Mouse (Mus musculus): ENCODE results near the gene Trim30a.
A peak's percentile ranks its signal among the peaks of the same experiment; 100 is the strongest.
"Not testable (repeated sequence)": the region's sequence is repeated elsewhere in the genome, so short reads cannot be mapped to it uniquely, and the experiment has no call there.

Gene Trim30a

DNA sequence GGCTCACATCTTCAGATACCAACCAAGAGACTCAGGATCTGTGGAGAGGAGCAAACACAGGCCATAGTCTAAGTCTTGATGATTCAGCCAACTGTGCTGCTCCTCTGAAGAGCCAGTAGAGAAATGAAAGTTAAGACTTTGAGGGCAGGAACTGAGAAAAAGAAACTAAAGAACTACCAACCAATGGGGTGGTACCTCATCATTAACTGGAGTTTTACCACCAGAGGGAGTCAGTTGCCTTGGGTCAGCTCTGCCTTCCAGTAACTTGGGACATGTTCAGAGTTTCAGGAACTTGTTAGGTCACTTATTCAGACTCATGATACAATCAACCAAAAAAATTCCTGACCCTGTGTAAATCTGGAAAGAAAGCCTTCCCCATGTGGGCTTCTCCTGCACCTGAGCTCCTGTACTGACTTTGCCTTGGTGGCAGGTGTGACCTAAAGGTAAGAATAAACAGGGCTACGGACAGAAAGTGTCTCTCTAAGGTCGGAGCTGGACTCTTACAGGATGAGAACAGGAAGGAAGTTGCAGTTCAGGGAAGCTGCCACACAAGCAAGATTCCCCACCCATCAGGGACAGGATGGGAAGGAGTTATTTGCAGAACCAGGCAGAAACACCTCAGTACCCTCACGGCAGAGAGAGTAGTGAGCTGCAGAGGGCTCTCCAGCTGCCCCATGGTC is at the start of gene Trim30a:
Gene Trim30a (minus strand): TSS at position 129 of the 680 bp plus-strand sequence.
- DNase-seq (ENCODE audit: low spot score), result peak; percentile 65

DNA sequence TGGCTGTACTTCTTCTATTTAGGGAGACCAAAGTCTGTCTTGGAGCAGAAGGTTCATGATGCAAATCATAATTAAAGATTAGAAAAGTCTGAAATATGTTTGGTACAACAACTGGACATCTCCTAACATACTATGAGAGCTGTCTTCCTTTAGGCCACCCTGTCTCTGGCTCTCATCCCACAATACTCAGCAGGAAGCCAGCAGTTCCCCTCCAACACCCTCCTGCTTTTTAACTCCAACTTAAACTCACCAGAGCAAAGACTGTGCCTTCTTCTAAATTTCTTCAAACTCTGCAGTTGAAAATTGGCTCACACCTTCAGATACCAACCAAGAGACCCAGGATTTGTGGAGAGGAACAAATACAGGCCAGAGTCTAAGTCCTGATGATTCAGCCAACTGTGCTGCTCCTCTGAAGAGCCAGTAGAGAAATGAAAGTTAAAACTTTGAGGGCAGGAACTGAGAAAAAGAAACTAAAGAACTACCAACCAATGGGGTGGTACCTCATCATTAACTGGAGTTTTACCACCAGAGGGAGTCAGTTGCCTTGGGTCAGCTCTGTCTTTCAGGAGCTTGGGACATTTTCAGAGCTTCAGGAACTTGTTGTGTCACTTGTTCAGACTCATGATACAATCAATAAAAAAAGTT is 42.5 kb upstream of the Trim30a start, which contains the start of gene Trim30d:
Gene Trim30d (minus strand): TSS at position 429 of the 645 bp plus-strand sequence.
- not testable (repeated sequence) for DNase-seq (ENCODE audit: low spot score)

DNA sequence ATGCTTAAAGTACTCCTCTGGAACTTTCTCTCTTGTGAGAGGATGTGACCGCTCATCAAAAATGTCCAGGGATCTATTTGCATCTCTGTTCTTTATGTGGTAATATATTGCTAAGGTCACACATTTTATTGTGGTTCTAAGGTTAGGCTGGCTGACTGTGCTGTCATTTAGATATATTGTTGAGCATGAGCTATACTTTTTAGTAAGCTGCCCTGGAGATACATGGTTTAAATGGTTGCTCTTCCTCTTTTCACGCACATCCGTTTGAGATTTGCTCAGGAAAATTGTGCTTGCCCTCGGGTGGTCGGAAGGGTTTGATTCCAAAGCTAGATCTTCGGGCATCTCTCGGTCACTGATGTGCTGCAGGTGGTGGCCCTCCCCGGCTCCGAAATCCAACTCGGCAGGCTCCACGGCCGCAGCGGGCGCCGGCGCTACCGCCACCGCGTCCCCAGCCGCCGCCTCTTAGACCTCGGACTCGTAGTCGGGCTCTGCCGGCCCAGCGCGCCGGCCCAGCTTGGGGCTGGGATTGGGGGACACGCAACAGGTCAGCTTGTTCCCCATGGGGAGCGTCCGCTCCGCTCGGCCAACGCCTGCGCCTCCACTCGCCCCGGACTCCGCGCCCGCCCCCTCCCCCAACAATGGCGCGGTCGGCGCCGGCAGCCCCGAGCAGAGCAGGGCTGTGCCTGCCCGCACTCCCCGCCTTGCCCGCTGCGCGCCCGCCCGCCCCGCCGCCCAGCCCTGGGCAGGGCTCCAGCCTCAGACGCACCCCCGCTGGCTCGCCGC is 36.8 kb upstream of the Trim30a start:
- DNase-seq (ENCODE audit: low spot score), result no peak

DNA sequence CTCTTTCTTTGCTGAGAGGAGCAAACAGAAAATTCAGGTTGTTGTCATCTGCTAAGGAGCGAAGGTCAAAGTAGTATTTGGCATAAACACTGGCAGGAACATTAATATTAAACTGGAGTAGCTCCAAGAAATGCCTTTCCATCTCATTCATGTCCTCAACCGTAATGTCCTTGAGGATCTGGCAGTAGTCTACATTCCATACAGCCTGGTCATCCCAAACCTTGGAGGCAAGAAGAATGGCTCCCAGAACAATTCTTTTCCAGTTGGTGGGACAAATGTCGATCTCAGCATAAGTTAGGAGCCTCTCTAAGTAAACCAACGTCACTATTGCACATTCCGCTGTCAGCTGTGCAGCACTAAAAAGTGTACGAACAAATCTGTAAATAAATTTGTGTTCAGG is 36.2 kb upstream of the Trim30a start:
- not testable (repeated sequence) for DNase-seq (ENCODE audit: low spot score)

DNA sequence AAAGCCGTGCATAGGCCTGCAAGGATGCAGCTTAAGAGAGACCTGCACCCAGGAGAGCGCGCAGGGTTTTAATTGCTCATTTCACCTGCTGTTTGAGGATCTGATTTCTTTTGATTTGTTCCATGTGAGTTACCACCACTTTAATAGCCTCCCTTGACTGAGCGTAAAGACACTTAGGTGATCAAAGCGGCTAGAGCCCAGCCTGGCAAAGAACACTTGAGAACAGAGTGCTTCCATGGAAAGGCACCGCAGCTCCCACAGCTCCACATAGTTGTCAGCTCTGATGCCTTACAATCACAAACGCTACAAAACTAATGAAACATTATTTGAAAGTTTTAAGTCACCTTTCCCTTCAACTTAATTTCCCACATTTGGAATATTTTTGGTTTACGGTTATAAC is 34.5 kb upstream of the Trim30a start:
- not testable (repeated sequence) for DNase-seq (ENCODE audit: low spot score)

DNA sequence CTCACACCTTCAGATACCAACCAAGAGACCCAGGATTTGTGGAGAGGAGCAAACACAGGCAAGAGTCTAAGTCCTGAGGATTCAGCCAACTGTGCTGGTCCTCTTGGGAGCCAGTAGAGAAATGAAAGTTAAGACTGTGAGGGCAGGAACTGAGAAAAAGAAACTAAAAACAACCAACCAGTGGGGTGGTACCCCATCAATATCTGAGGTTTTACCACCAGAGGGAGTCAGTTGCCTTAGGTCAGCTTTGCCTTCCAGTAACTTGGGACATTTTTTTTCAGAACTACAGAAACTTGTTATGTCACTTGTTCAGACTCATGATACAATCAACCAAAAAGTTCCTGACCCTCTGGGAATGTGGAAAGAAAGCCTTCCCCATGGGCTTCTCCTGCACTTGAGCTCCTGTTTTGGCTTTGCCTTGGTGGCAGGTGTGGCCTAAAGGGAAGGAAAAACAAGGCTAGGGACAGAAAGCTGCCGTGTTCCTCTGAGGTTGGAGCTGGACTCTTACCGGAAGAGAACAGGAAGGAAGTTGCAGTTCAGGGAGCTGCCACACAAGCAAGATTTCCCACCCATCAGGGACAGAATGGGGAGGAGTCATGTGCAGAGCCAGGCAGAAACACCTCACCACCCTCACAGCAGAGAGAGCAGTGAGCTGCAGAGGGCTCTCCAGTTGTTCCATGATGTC is 18.9 kb downstream of the Trim30a start:
- DNase-seq (ENCODE audit: low spot score), result peak; percentile 87

DNA sequence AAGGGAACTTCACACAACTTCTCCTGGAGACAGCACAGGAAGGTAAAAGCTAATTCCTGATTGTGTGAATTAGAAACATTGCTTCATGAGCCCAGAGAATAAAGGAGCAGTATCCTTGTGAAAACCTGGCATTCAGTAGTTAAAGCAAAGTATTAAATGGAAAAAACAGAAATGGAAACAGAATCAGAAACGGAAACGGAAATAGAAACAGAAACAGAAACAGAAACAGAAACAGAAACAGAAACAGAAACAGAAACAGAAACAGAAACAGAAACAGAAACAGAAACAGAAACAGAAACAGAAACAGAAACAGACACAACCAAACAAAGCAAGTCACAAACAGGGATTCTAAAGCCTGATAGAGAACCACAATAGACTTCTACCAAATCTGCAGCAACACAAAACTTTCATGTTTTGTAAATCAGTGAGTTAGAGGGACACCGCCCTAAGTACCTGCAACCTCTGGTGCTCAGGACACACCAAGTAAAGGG is 60.5 kb downstream of the Trim30a start:
- no peak for DNase-seq (ENCODE audit: low spot score)

DNA sequence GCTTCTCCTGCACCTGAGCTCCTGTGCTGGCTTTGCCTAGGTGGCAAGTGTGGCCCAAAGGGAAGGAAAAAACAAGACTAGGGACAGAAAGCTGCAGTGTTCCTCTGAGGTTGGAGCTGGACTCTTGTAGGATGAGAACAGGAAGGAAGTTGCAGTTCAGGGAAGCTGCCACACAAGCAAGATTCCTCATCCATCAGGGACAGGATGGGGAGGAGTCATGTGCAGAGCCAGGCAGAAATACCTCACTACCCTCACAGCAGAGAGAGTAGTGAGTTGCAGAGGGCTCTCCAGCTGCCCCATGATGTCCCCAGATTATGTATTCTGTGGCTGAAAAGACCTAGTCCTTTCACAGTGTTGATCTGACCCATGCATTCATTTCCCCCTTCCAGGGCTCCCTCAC is 63.9 kb downstream of the Trim30a start:
- no peak for DNase-seq (ENCODE audit: low spot score)

DNA sequence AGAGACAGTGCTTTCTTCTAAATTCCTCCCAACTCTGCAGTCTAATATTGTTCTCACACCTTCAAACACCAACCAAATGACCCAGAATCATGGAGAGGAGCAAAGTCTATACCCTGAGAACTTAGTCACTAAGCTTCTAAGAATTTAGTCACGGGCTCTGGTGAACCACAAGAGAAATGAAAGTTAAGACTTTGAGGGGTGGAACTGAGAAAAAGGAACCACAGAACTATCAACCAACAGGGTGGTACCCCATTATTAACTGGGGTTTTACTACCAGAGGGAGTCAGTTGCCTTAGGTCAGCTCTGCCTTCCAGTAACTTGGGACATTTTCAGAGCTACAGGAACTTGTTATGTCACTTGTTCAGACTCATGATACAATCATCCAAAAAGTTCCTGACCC is 64.3 kb downstream of the Trim30a start, which contains the start of gene Trim30c:
Gene Trim30c (minus strand): TSS at position 140 of the 400 bp plus-strand sequence.
- DNase-seq (ENCODE audit: low spot score), result no peak

DNA sequence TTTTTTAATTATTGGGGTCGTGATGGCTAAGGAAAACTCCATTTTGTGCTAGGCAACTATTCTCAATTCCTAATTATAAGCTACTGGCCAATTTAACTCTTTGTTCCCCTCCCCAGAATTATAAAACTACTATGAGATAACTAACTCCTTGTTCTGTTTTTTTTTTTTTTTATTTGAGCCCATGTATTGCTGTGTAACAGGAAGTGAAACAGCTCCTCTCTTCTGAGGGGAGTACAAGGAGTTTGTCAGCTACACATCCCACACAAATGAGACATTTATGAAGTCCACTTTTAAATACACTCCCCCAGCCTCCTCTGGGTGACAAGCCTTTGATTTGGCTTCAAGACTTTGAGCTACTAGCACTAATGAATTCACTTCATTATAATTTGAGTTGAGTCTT is 66.5 kb downstream of the Trim30a start:
- DNase-seq (ENCODE audit: low spot score), result no peak

DNA sequence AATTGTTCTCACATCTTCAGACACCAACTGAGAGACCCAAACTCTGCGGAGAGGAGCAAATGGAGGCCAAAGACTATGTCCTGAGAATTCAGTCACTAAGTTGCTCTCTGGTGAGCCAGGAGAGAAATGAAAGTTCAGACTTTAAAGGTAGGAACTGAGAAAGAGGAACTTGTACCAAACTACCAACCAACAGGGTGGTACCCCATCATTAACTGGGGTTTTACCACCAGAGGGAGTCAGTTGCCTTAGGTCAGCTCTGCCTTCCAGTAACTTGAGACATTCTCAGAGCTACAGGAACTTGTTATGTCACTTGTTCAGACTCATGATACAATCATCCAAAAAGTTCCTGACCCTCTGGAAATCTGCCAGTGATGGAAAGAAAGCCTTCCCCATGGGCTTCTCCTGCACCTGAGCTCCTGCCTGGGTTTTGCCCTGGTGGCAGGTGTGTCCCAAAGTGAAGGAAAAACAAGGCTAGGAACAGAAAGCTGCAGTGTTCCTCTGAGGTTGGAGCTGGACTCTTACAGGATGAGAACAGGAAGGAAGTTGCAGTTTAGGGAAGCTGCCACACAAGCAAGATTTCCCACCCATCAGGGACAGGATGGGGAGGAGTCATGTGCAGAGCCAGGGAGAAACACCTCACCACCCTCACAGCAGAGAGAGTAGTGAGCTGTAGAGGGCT is 95.1 kb downstream of the Trim30a start, which contains the start of gene Trim30b:
Gene Trim30b (minus strand): TSS at position 149 of the 679 bp plus-strand sequence.
- peak; percentile 7 for DNase-seq (ENCODE audit: low spot score)

DNA sequence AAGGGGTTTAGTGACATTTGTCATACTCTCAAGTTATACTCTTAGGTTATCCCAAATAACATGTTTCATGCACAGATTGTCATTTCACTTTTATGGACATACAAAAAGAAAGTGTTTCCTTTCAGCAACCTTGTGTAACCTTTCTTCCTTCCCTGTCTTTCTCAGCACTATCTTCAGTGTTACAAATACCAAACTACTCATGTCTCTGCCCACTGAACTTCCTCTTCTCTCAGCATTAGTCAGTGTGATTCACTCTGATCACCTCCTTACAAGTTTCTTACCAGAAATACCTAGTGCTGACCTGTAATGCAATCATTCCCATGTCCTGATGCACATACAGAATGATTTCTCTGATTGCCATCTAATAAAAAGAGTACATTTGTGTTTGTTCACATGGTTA is 98.7 kb downstream of the Trim30a start:
- DNase-seq (ENCODE audit: low spot score), result no peak
